Mouse (Mus musculus): ENCODE data around the gene Itgal.
"Not testable (repeated sequence)": the region's sequence is repeated elsewhere in the genome, so short reads cannot be mapped to it uniquely, and the experiment has no call there.

Gene Itgal

GRCm38 (mm10) chr7:127280092-127280491 is 16.0 kb upstream of the Itgal start:
- DNase-seq: no peak

DNA sequence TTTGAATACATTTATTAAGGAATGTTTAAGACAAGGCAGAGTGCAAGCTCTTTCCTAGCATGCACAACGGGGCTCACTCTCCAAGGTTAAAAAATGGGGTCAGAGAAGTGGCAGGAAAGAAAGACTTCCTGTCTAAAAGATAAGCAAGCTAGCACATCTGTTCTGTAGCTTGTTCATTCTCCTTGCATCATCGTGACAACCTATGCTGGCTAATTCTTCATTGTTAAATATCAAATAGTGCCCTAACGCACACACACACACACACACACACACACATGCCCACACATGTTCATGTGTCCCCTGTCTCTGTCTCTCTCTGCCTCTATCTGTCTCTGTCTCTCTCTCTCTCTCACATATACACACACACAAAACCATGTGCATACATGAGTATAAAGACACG is 14.9 kb upstream of the Itgal start:
- no peak for DNase-seq

DNA sequence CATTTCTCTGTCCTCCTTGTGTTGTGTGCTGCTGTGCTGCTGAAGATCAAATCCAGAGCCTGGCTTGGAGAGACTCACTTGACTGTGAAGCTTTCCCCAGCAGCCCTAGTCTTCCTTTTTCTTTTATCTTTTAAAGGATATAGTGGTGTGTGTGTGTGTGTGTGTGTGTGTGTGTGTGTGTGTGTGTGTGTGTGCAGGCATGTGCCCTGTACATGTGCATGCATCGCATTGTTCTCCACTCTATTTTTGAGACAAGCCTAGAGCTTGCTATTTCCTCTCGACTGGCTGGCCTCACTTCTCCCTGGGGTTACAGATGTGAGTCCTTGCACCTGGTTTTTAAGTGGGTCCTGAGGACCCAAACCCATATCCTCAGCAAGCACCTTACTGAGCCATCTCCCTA is 13.9 kb upstream of the Itgal start:
- DNase-seq: no peak

DNA sequence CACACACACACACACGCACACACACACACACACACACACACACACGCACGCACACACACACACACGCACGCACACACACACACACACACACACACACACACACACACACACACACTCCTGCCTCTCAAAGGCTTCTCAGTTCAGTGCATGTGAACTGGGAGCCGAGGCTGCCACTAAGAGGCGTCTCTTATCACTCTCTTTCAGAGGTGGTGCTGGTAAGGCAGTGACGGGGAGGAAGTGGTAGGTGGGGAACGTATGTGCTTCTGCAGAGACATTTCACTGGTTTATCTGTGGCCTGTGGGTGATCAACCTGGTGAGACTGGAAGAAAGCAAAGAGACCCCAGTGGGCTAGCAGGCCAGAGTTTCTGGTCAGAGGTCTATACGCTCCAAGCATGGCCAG is 10.9 kb upstream of the Itgal start:
- DNase-seq: no peak

GRCm38 (mm10) chr7:127287940-127288339 is 8.1 kb upstream of the Itgal start:
- no peak for DNase-seq

GRCm38 (mm10) chr7:127289306-127289705 is 6.8 kb upstream of the Itgal start:
- DNase-seq: no peak

- no peak for DNase-seq
Measured at GRCm38 (mm10) chr7:127290142-127290541, 5.9 kb upstream of the Itgal start.

- no peak for DNase-seq
Measured at GRCm38 (mm10) chr7:127296786-127297555, 911 bp downstream of the Itgal start.

DNA sequence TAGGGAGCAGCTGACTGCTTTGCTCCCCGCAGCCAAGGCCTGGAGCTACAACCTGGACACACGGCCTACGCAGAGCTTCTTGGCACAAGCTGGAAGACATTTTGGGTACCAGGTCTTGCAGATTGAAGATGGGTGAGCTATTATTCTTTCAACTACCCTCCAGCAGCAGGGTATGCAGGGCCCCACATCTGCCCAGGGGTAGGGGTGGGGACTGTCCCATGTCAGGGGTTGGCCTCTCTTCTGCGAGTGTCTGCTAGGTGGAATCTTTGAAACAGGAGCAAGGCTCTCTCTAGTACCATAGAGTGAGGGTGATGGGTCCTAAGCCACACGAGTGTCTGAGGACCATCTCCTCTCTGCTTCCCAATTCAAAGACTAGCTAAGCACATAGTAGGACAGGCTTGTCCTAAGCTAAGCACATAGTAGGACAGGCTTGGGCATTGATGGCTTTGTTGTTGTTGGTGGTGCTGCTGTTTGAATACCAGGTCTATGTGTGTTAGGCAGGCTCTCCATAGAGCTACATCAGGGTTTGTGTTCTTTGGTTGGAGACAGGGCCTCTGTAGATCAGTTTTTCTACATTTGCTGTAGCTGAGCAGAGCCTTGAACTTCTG is 1.6 kb downstream of the Itgal start:
- DNase-seq: no peak

DNA sequence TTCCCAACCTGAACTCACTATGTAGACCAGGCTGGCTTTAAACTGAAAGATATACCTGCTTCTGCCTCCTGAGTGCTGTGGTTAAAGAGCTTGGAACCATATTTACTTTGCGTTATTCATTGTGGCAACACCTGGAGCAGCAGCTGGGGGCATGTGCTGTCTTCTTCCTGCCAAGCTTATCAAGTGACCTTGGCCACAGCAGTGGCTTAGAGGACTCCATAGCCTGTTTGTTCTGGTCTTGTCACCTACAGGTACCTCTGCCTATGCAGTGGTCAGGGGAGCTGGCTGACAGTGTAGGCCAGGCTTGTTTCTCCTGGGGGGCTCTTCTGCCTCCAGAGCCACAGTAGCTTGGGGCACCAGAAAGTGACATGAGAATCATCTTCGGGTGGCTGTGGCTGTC is 12.4 kb downstream of the Itgal start:
- no peak for DNase-seq

DNA sequence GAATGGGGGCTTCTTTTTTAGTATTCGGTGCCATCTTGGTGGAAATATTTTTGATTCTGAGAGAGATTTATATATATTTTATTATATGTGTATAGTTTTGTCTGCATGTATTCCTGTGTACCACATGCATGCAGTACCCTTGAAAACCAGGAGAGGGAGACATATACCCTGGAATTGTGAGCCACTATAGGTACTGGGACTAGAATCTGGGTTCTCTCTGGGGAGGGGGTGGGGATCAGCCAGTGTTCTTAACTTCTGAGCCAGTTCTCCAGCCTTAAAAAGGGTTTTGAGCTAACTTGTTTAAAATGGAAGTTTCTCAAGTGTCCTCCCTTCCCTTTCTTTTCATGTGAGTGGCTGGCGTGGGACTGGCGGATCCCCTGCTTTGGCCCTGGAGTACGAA is 12.8 kb downstream of the Itgal start:
- DNase-seq: no peak

GRCm38 (mm10) chr7:127309951-127310350 is 13.9 kb downstream of the Itgal start:
- DNase-seq: no peak

GRCm38 (mm10) chr7:127313912-127314311 is 17.9 kb downstream of the Itgal start:
- no peak for DNase-seq

DNA sequence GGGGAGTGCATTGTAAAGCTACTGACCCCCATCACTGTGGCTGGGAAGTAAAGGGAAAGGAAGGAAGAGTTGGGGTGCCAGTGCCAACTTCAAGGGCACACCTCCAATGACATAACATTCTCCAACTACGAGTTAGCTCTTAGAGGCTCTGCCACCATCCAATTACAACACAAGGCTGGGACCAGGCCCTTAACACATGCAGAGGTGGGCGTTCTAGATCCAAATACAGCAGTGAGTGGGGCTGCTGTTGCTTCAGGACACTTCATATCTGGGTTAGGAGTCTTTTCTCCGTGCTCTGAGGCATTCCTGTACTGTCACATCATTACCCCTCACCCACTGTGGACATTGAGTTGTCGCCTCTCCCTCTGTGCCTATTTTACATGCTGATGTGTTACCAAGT is 25.0 kb downstream of the Itgal start:
- DNase-seq: no peak

- no peak for DNase-seq
Measured at GRCm38 (mm10) chr7:127322085-127322484, 26.0 kb downstream of the Itgal start.

- no peak for DNase-seq
Measured at GRCm38 (mm10) chr7:127324944-127325343, 28.9 kb downstream of the Itgal start.

DNA sequence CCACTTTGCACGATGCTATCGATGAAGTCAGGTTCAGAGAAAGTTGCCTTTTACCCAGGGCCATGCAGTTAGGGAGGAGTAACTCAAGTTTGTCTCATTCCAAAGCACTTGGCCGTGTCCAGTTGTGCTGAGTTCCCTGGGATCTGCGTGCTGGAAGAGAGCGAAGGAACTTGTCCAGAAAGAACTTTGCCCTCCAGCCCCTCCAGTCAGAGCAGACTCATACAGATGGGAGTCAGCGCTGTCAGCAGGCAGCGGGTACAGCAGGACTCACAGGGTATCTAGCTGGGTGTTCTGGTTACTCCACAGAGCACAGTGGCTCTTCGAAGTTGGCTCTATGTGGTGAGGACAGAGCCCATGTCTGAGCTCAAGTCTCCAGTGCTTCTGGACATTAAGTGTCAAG is 29.5 kb downstream of the Itgal start:
- DNase-seq: no peak

- peak; percentile 18 for DNase-seq
Measured at GRCm38 (mm10) chr7:127326685-127327084, 30.6 kb downstream of the Itgal start.

DNA sequence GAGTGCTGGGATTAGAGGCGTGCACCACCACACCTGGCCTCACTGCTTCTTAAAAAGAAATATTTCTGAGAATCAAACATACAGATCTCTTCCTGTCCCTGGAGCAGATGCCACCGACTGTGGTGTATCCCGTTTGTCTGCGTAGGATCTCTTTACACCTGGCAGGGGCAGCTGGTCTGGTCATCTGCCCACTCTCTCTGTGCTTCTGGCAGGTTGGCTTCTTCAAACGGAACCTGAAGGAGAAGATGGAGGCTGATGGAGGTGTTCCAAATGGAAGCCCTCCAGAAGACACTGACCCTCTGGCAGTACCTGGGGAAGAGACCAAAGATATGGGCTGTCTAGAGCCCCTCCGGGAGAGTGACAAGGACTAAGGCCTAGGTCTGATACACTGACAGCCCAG is 37.2 kb downstream of the Itgal start:
- DNase-seq: no peak

GRCm38 (mm10) chr7:127335604-127336003 is 39.5 kb downstream of the Itgal start:
- no peak for DNase-seq

DNA sequence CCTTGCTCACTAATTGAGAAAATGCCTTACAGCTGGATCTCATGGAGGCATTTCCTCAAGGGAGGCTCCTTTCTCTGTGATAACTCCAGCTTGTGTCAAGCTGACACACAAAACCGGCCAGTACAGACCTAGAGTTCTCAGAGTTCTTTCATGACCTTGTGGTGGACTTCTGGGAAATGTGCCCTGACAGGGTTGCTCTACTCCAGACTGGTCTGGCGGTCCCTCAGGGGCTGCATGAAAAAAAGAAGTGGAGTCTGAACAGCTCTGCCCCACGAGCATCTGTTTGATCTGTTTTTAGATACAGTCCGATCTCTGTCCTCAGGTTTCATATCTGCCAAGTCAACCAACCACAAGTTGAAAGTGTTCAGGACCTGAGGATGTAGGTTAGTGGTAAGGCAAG is 41.6 kb downstream of the Itgal start:
- no peak for DNase-seq

DNA sequence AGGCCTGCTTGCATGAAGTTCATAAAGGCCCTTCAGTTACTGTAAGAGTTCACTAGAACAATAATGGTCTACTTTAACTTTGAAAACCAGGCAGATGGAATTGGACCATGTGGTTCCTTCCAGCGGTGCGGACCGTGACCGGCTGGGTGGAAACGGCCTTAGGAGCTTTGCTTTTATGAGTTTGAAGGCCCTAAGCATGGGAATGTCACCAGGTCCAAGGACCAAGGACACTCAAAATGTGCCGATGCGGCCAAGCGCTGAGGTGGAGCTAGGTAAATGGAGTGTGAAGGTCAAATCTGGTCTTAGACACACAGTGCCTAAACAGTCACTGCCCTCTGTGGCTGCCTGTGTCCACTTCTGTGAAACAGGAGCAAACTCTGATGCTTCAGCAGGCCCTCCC is 45.3 kb downstream of the Itgal start:
- no peak for DNase-seq

DNA sequence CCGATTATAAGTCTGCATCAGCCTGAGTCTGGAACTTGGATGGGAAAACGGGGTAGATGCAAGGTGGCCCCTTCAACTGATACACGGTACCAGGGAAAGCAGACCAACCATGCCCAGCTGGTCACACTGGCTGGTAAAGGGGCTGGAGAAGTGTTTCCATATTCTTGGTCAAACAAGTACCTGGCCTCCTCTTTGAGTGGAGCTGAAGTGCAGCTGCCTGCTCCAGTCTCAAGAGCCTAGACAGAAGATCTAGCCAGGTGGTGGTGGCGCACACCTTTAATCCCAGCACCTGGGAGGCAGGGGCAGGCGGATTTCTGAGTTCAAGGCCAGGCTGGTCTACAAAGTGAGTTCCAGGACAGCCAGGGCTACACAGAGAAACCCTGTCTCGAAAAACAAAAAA is 45.8 kb downstream of the Itgal start:
- DNase-seq: not testable (repeated sequence)

GRCm38 (mm10) chr7:127342332-127342731 is 46.3 kb downstream of the Itgal start:
- no peak for DNase-seq

- DNase-seq: no peak
Measured at GRCm38 (mm10) chr7:127342888-127343287, 46.8 kb downstream of the Itgal start.

Data from right cerebral cortex, postnatal 14 days (tissue).